Mouse (Mus musculus): ENCODE measurements around the gene Mcu.
A peak's percentile ranks its signal among the peaks of the same experiment; 100 is the strongest.

The Mcu gene

DNA sequence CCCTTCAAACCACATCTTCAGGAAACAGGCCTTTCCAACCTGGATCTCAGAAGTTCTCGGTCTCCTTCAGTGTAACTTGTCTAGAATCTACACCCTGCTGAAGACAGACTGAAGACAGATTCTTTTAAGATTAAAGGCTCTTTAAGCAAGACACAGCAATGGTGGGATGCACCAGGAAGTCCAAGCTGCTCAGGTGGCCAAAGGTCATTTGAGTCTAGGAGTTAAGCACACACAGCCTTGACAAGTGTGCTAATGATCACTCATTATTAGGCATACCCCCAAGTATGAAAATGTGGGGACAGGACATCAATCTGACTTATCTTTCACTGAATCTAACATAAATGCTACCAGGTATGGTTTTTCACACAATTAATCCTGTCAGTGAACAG lies 47.0 kb downstream of the Mcu start:
- DNase-seq (ENCODE audit: low spot score in 2 of 2): no peak

DNA sequence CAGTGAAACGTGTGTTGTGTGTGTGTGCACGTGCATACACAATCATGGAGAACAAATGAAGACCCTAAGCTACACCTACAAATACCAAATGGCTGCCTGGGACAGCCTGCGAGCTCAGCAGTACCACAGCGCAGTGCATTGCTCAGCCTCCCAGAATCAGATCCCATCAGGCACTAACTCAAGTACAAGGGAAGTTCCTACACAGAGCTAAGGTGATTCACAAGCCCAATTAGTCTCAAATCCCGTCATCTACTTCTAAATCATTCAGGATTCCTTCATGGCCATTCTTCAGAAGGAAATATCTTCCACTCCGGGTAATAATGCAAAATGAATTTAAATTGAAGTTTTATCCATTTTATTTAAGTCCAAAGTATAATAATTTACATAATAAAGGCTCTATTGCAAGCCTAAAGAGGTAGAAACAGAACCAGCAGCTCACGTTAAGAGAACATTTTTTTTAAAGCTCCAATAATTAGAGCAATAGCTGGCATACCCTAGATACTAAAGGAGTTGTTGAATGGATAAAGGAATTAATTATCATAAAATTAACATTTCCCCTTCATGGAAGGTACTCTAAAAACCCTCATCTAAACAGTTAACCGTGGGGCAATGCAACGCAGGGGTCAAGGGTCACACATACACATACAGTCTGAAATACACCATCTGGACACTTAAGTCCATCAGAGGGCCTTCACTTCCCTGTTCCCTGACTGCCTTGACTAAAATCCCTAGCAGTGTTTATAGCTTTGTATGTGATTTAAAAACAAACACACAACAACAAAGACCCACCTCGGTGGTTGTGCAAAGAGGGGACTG lies 47.6 kb downstream of the Mcu start:
- no peak for DNase-seq (ENCODE audit: low spot score in 2 of 2)

GRCm38 (mm10) chr10:59566968-59567367 lies 49.5 kb downstream of the Mcu start:
- peak in 1 of 2 experiments; percentile 41 for DNase-seq (ENCODE audit: low spot score in 2 of 2)

DNA sequence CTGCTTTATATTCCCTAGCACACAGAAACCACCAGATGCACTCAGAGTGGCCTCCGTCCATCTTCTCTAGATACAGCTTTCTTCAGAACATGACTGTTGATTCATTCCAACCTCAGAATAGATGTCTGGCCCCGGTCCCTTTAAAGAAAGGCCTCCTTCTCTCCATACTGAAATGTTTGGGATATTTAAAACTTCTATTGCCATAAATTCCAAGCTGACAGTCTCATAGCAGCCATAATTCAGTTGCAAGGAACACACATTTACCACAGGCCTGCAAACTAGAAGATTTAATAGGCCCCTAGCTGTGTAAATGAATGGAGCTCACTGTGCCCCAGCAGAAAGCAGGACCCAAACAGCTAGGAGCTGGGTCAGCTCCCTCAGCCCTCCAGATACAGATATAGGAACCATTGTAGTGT lies 50.5 kb downstream of the Mcu start:
- no peak for DNase-seq (ENCODE audit: low spot score in 2 of 2)

DNA sequence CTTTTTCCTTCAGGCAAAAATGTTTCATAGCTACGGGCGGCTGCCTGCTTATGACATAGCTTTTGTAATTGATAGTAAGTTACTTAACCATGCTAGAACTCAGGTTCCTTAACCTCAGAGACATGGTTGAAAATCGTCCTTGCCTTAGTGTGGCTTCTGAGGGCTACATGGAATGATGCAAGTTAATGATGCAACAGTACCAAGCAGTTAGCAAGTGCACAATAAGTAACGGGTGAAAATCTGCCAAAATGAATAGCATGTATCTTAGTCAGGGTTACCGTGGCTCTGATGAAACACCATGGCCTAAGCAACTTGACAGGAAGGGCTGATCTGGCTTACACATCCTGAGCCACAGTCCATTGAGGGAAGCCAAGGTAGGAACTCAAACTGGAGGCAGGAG lies 51.9 kb downstream of the Mcu start:
- DNase-seq (ENCODE audit: low spot score in 2 of 2): no peak

GRCm38 (mm10) chr10:59562511-59562910 lies 54.0 kb downstream of the Mcu start:
- no peak for DNase-seq (ENCODE audit: low spot score in 2 of 2)

DNA sequence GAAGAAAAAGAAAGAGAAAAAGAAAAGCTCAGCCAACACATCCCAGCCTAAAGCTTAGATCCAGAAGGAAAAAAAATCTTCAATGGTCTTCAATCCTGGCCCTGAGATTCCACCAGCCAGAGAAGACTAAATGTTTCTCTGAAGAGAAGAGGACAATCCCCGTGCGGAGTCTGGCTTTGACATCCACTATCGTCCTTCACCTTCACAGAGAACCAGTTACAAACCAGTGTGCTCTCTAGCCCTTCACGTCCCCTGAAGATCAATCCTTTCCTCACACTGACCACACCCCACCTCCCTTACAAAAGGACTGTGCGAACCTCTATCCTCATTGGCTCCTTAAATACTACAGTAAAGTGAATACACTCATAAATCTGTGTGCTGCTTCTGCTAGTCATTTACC lies 56.4 kb downstream of the Mcu start:
- no peak for DNase-seq (ENCODE audit: low spot score in 2 of 2)

DNA sequence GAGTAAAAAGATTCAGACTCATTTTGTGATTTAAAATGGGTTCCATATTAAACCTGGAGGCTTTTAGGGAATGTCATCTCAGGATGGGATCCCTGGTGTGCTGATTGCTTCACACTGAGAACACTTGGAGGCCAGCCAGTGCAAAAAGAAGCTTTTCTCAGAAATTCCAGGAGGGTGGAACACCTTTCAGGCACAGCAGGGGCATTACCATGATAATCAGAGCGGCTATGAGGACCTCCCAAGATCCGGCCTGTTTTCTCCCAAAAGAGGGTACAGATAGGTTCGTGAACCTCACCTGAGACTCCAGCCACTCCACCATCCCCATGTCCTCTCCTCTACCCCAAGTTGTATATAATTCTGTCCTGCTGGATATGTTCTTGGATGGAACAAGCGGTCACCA lies 57.9 kb downstream of the Mcu start:
- no peak for DNase-seq (ENCODE audit: low spot score in 2 of 2)

GRCm38 (mm10) chr10:59558164-59558563 lies 58.3 kb downstream of the Mcu start:
- no peak for DNase-seq (ENCODE audit: low spot score in 2 of 2)

DNA sequence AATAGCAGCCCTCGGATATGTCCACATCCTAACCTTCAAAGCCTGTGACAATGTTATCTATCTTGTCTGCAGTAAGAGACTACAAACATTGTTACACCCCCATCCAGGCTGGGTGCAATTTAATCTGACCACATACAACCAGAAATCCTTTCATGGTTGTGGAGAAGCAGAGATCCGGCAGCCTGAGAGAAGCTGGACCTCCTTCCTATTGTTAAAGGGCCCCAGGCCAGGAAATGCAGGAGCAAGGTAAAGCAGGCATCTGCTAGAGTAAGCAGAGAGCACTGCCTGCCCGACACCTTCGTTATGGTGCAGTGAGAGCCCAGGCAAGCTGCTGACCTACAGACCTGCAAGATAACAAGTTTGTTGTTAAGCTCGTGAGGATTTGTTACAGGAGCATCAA lies 60.0 kb downstream of the Mcu start:
- no peak for DNase-seq (ENCODE audit: low spot score in 2 of 2)

DNA sequence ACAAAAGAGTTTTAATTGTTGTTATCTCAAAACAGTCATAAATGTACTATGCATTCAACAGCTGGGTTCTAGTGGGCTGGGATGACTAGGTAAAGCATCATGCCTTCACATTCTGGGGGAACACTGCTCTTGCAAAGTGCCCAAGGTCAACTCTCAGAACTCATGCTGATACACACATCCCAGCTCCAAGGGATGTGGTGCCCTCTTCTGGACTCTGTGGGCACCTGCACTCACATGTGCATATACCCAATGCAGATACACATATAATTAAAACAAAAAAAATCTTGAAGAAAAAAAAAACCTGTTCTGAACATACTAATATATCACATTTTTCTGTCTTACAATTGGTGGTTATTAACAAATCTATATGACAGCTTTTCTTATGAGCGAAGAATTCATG lies 62.2 kb downstream of the Mcu start:
- DNase-seq (ENCODE audit: low spot score in 2 of 2): no peak

DNA sequence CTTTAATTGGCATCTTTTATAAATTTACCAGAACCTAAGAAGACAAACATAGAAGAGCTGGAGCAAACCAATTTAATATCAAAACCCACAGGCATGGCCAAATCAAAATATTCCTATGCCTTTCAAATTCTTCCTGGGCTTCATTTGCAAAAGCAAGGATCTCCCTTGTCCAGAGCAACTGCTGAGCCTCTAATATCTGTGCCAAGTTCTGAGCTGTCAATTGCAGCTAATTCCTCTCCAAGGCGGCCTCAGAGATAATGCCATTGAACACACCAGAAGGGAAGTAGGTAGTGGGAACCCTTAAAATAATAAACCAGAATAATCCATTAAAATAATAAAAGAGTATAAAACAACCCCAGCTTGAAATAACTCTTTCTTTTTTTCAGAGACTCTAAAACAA lies 64.0 kb downstream of the Mcu start:
- no peak for DNase-seq (ENCODE audit: low spot score in 2 of 2)

DNA sequence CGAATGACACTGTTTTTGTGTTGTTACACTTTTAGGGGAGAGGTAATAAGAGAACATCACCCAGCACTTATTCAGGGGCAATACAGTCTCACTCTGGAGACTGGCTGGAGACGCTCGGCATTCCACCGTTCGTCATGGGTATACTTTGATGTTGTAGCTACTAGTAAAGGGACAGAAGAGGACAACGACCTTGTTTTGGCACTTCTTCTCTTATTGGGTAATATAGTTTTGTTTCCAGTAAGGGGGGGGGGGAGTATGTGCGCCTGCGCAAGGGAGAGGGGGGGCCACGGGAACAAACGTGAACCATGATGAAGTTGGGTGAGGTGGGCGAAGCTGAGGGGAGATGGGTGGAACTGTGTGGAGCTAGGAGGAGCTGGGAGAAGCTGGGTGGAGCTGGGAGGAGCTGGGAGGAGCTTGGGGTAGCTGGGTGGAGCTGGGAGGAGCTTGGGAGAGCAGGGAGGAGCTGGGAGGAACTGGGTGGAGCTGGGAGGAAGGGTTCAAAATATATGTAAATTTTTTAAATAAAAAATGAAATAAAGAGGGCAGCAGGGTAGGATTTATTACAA lies 67.6 kb downstream of the Mcu start:
- DNase-seq (ENCODE audit: low spot score in 2 of 2): no peak

DNA sequence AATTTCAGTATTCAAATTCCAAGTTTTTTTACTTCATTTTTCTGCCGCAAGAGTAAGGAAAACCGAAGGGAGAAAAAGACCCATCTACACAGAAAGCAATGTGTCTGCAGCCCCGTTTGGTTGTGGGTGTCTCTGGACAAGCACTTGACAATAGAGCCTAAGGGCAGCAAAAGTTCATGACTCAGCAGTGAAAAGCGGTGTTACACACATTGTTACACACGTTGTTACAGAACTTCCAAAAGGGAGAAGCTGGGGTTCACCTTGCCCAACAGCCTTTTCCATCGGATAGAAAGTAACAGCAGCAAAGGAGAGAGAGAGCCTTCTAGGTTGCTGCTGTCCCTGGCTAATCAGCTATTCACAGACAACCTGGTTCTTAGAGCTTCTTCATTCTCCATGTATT lies 68.3 kb downstream of the Mcu start:
- DNase-seq (ENCODE audit: low spot score in 2 of 2): no peak

- peak in 1 of 2 experiments; percentile 49 for DNase-seq (ENCODE audit: low spot score in 2 of 2)
These were observed 69.1 kb downstream of the Mcu start for GRCm38 (mm10) chr10:59547426-59547825.

- no peak for DNase-seq (ENCODE audit: low spot score in 2 of 2)
These were observed 71.3 kb downstream of the Mcu start for GRCm38 (mm10) chr10:59545169-59545568.

- no peak for DNase-seq (ENCODE audit: low spot score in 2 of 2)
These were observed 73.1 kb downstream of the Mcu start for GRCm38 (mm10) chr10:59543351-59543750.

DNA sequence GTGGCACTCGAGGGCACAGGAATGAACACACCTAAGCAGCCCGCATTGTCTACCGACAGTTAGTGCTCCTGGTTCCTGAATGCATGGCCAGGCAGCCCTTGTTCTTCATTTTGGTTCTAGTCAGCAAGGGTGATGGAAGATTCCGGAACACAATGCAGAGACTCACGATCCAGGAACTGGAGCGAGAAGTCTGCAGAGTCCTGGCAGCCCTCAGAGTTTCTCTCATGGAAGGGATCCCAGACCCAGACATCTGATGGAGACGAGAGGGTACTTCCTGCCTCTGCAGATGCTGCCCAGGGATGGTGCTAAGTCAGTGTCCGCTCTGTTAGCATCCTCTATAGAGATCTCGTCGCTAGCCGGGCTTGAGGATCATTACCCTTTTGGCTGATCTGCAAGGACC lies 75.0 kb downstream of the Mcu start:
- DNase-seq (ENCODE audit: low spot score in 2 of 2): no peak

GRCm38 (mm10) chr10:59540596-59540995 lies 75.9 kb downstream of the Mcu start:
- no peak for DNase-seq (ENCODE audit: low spot score in 2 of 2)

- DNase-seq (ENCODE audit: low spot score in 2 of 2): no peak
These were observed 76.4 kb downstream of the Mcu start for GRCm38 (mm10) chr10:59540081-59540480.

GRCm38 (mm10) chr10:59539533-59539875 lies 77.0 kb downstream of the Mcu start:
- peak; percentile 44 to 68 for DNase-seq (ENCODE audit: low spot score in 2 of 2)

DNA sequence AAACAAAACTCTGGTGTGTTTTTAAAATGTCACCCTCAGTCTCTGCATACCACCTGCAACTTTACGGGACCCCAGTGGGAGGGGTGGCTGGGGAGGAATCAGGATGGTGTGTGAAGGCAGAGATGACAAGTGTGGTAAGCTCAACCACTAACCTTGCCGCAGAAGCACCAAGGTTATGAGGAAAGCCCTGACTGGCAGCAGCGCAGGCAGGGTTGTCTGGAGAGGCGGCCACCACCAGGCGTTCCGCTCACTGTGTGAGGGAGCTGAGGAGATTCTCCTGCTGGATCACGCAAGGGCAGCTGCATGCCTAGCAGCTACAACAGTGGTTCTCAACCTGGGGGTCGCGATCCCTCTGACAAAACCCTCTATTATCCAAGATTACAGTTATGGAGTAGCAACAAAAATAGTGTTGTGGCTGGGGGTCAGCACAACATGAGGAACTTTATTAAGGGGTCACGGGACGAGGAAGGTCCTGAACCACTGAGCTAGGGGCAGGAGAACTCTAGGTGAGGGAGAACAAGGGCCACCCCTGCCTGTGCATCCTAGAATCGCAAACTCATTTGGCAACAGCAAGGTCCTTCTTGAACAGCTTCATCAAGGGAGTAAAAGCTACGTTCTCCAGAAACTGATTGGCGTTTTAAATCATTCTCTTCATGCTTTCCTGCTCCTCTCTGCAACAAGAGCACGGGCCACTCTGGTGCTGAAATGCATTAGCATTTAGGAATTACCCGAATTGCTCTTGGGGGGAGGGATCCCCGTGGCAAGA lies 77.5 kb downstream of the Mcu start:
- DNase-seq (ENCODE audit: low spot score in 2 of 2): peak in 1 of 2 experiments; percentile 14

GRCm38 (mm10) chr10:59538063-59538462 lies 78.4 kb downstream of the Mcu start:
- DNase-seq (ENCODE audit: low spot score in 2 of 2): no peak

All from frontal cortex, postnatal 36 days (tissue).